Mouse (Mus musculus) myocyte (in vitro differentiated cells): Measurements from ENCODE around the gene Bach2. TPM values are rescaled to one million over a fixed set of nuclear protein-coding genes. Genes with fewer than 3 reads are reported as not detected.

Source experiments
- H3K27me3 ChIP-seq: one replicate; pipeline ENCODE4 v1.6.1; 2011; ENCODE audit not compliant: control insufficient read depth, insufficient read depth, insufficient read length
- H3K36me3 ChIP-seq: one replicate; pipeline ENCODE4 v1.6.1; 2011; ENCODE audit not compliant: control insufficient read depth, insufficient read depth
- H3K4me2 ChIP-seq: one replicate; pipeline ENCODE4 v1.6.1; 2011; ENCODE audit warnings: low read depth, control low read depth
- H3K4me3 ChIP-seq: one replicate; pipeline ENCODE4 v1.5.1; 2011; ENCODE audit warnings: mild to moderate bottlenecking, control low read depth, moderate library complexity
- H3K79me2 ChIP-seq: one replicate; pipeline ENCODE4 v1.6.1; 2011; ENCODE audit not compliant: control insufficient read depth, insufficient read depth
- H3ac ChIP-seq: one replicate; pipeline ENCODE4 v1.6.1; 2011; ENCODE audit not compliant: control insufficient read depth, insufficient read length
- CEBPB ChIP-seq: IDR thresholded peaks from 2 replicates; pipeline ENCODE4 v1.6.1; 2011; ENCODE audit warnings: mild to moderate bottlenecking, moderate library complexity; ENCODE audit not compliant: poor library complexity, insufficient read depth, severe bottlenecking
- E2F4 ChIP-seq: IDR thresholded peaks from one replicate; pipeline ENCODE4 v1.6.1; 2011; ENCODE audit warnings: mild to moderate bottlenecking, control low read depth, moderate library complexity; ENCODE audit not compliant: insufficient read depth
- MAX ChIP-seq: IDR thresholded peaks from one replicate; pipeline ENCODE4 v1.6.1; 2011; ENCODE audit warnings: low read depth, mild to moderate bottlenecking, control low read depth
- MYOD1 ChIP-seq, 3 experiments: IDR thresholded peaks; one replicate each; pipeline ENCODE4 v1.6.1; 2011; ENCODE audit warnings: control low read depth in 2 of 3, low read depth in 2 of 3, mild to moderate bottlenecking in 2 of 3, moderate library complexity in 1 of 3; ENCODE audit not compliant: insufficient read length in 2 of 3, control insufficient read depth in 1 of 3
- MYOG ChIP-seq, 3 experiments: IDR thresholded peaks; one replicate each; pipeline ENCODE4 v1.6.1; 2011; ENCODE audit warnings: control low read depth in 2 of 3, low read depth in 2 of 3, mild to moderate bottlenecking in 2 of 3; ENCODE audit not compliant: insufficient read length in 2 of 3, control insufficient read depth in 1 of 3, insufficient read depth in 1 of 3
- POLR2A ChIP-seq: IDR thresholded peaks from one replicate; pipeline ENCODE4 v1.6.1; 2011; ENCODE audit warnings: low read depth, mild to moderate bottlenecking, control low read depth, moderate library complexity; ENCODE audit not compliant: insufficient read length
- POLR2AphosphoS2 ChIP-seq: IDR thresholded peaks from one replicate; pipeline ENCODE4 v1.6.1; 2011; ENCODE audit warnings: low read depth, control low read depth; ENCODE audit not compliant: insufficient read length
- REST ChIP-seq: IDR thresholded peaks from one replicate; pipeline ENCODE4 v1.6.1; 2011; ENCODE audit warnings: mild to moderate bottlenecking, control low read depth, moderate library complexity; ENCODE audit not compliant: insufficient read depth, insufficient read length
- SRF ChIP-seq: IDR thresholded peaks from one replicate; pipeline ENCODE4 v1.6.1; 2011; ENCODE audit warnings: low read depth; ENCODE audit not compliant: control insufficient read depth, insufficient read length
- TCF12 ChIP-seq: IDR thresholded peaks from one replicate; pipeline ENCODE4 v1.6.1; 2011; ENCODE audit warnings: mild to moderate bottlenecking, control low read depth; ENCODE audit not compliant: poor library complexity, insufficient read depth, severe bottlenecking
- TCF3 ChIP-seq: IDR thresholded peaks from one replicate; pipeline ENCODE4 v1.6.1; 2011; ENCODE audit warnings: low read depth, control low read depth; ENCODE audit not compliant: insufficient read length
- USF1 ChIP-seq: IDR thresholded peaks from one replicate; pipeline ENCODE4 v1.6.1; 2011; ENCODE audit warnings: low read depth, mild to moderate bottlenecking, control low read depth, moderate library complexity
- polyA plus RNA-seq: library from polyadenylated mRNA; unstranded; fragments of >200 nt; fragmentation: generic; extraction: Trizol; gene quantifications from one replicate; pipeline ENCODE4 v1.2.1, GENCODE M21; 2012; ENCODE audit warnings: missing spikeins

Bach2 gene
- polyA plus RNA-seq, 1 experiment: 0.29 TPM

DNA sequence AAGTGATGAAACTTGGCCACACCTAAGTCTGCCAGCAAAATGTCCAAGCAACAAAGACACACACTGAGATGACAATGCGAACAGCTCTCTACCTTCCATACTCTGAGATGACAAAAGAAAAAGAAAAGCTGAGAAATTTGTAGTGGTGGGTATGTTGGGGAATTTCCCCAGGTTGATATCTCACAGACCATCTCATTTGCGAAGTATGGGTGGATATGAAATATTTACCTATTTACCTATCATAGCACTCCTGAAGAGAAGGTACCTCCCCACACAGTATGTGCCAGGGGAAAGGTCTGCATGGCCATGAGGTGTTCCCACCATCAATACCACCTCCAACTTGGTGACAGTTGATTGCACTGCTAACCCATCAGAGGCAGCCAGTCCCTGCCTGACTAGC lies 13.4 kb upstream of the Bach2 start:
- TF ChIP-seq CEBPB: no peak
- no peak for TF ChIP-seq POLR2A
- TF ChIP-seq MYOD1 (IDR thresholded peaks at IDR 0.05; ENCODE audit: control insufficient read depth in 1 of 3, insufficient read length in 2 of 3, low read depth in 2 of 3): no peak
- TF ChIP-seq TCF12: no peak
- TF ChIP-seq E2F4: no peak
- TF ChIP-seq SRF: no peak
- no peak for TF ChIP-seq TCF3
- no peak for TF ChIP-seq POLR2AphosphoS2
- TF ChIP-seq MAX: no peak
- no peak for TF ChIP-seq USF1
- TF ChIP-seq REST: no peak
- TF ChIP-seq MYOG (IDR thresholded peaks at IDR 0.05; ENCODE audit: control insufficient read depth in 1 of 3, insufficient read depth in 1 of 3, insufficient read length in 2 of 3, low read depth in 2 of 3): no peak
- H3K36me3 ChIP-seq: no peaks in the 10 kb centered on the region
- no peaks in the 10 kb centered on the region for H3K79me2 ChIP-seq
- no peaks in the 10 kb centered on the region for H3K27me3 ChIP-seq
- H3ac ChIP-seq: no peak overlapping the region
- no peak overlapping the region for H3K4me2 ChIP-seq
- H3K4me3 ChIP-seq: no peak overlapping the region

DNA sequence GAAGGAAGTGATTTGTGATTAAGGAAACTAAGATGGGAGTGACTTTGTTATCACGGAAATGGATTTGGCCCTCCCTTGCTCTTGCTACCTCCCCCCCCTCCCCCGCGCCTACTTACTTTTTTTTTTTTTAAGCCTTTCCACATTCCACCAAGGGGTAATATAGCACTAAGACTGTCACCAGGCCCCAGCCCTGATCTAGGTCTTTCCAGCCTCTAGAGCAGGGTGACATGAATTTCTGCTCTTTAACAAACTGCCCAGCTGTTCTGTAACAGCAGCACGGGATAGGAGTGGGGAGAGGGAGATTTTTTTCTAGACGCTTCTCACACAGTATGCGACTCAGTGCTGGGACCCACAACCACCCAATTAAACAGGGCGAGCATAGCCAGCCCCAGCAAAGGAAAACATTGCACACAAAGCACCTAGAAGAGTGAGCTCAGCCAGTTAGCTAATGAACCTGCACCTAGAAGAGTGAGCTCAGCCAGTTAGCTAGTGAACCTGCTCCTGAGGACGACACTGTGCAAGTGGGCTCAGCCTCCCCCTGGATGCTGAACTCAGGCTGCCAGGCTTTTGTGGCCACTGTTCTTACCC lies 10.5 kb upstream of the Bach2 start:
- Histone ChIP-seq H3K4me2 (no peak overlapping the region), H3K36me3 (no peaks in the 10 kb centered on the region), H3ac (no peak overlapping the region), H3K27me3 (no peaks in the 10 kb centered on the region), H3K4me3 (no peak overlapping the region), H3K79me2 (no peaks in the 10 kb centered on the region)
- no peak for TF ChIP-seq REST
- TF ChIP-seq MYOG (IDR thresholded peaks at IDR 0.05; ENCODE audit: control insufficient read depth in 1 of 3, insufficient read depth in 1 of 3, insufficient read length in 2 of 3, low read depth in 2 of 3): no peak
- TF ChIP-seq SRF: no peak
- no peak for TF ChIP-seq POLR2A
- no peak for TF ChIP-seq CEBPB
- TF ChIP-seq MYOD1 (IDR thresholded peaks at IDR 0.05; ENCODE audit: control insufficient read depth in 1 of 3, insufficient read length in 2 of 3, low read depth in 2 of 3): no peak
- TF ChIP-seq TCF12: no peak
- no peak for TF ChIP-seq E2F4
- TF ChIP-seq TCF3: no peak
- no peak for TF ChIP-seq MAX
- TF ChIP-seq USF1: no peak
- TF ChIP-seq POLR2AphosphoS2: no peak

DNA sequence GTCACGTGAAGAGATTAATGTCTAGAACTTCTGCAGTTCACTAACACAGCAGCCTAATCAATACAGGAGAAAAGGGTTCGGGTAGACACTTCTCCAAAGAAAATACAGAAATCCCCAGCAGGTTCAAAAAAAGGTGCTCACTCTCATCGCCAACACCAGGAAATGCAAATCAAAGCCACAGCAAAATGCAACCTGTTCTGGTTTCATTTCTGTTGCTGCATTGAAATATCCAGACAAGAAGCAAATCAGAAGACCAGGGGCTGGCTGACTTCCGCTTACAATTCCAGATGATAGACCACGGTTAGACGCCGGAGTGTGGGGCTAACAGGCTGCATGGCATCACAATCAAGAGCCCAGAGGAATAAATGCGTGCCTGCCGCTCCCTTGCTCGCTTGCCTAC lies 9.3 kb upstream of the Bach2 start:
- Histone ChIP-seq H3K36me3 (no peaks in the 10 kb centered on the region), H3ac (no peak overlapping the region), H3K4me2 (no peak overlapping the region), H3K4me3 (no peak overlapping the region), H3K27me3 (no peaks in the 10 kb centered on the region), H3K79me2 (no peaks in the 10 kb centered on the region)
- TF ChIP-seq POLR2AphosphoS2 (no peak), CEBPB (no peak), REST (no peak), MAX (no peak), SRF (no peak), E2F4 (no peak), MYOG (IDR thresholded peaks at IDR 0.05; ENCODE audit: control insufficient read depth in 1 of 3, insufficient read depth in 1 of 3, insufficient read length in 2 of 3, low read depth in 2 of 3) (no peak), POLR2A (no peak), TCF12 (no peak), TCF3 (no peak), MYOD1 (IDR thresholded peaks at IDR 0.05; ENCODE audit: control insufficient read depth in 1 of 3, insufficient read length in 2 of 3, low read depth in 2 of 3) (no peak), USF1 (no peak)

DNA sequence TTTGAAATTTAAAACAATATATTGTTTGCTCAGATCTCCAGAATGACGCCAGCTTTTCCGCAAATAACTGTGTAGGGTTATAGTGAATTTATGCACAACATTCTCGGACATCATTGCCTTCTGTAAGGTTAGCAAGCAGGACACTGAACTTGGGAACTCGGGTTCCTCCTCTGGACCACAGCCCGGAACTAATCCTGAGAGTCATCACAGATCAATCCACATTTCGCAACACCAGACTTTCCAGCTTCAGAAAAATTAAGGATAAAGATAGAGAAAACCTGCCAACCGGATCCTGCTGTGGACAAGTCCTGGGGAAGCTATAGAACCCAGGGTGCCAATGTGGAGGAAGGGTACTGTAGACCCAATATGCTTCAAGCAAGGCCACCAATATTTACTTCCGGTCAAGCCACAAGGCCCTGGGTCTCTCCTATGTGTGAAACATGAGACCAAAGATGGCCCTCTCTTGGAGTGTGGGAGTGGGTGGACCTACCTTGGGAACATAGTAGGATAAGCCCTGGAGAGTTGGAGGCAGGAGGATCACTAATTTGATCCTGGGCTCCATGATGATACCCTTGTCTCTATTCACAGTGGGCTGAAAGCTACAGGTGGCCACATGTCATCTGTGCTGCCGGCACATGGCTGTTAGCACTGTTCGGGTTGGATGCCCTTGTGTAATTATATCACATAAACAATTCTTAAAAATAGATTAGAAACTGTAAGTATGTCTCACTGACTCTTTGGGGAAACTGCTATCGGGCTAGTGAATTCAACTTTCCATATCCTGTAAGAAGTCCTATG lies 7.1 kb upstream of the Bach2 start:
- Histone ChIP-seq H3K4me2 (no peak overlapping the region), H3ac (no peak overlapping the region), H3K79me2 (no peaks in the 10 kb centered on the region), H3K4me3 (no peak overlapping the region), H3K27me3 (no peaks in the 10 kb centered on the region), H3K36me3 (no peaks in the 10 kb centered on the region)
- no peak for TF ChIP-seq TCF12
- no peak for TF ChIP-seq POLR2AphosphoS2
- TF ChIP-seq MAX: no peak
- TF ChIP-seq SRF: no peak
